Mouse (Mus musculus) gastrocnemius, postnatal 14 days (tissue): ENCODE results near the gene Crkl. TPM values are rescaled to one million over a fixed set of nuclear protein-coding genes. Genes with fewer than 3 reads are reported as not detected.
"Not testable (repeated sequence)": the region's sequence is repeated elsewhere in the genome, so short reads cannot be mapped to it uniquely, and the experiment has no call there.

ENCODE experiments used
- DNase-seq: peaks from one replicate; pipeline ENCODE4 v3.0.0; 2021; ENCODE audit warnings: mixed read lengths
- intact Hi-C: fragments of 180-260 bp; cut with DNase I; formaldehyde crosslinking; loops from one replicate; pipeline ENCODE4 v1.15.1; 2025; ENCODE audit warnings: low total_unique reads
- total RNA-seq, 2 experiments: library from RNA; stranded (reverse); gene quantifications; 2 replicates each; pipeline ENCODE4 v1.2.3; 2021

Crkl gene
- total RNA-seq, 2 experiments from 2014 or later = 21.0 to 21.2 TPM

GRCm38 (mm10) chr16:17475326-17475725, 23.5 kb downstream of the Crkl start:
- intact Hi-C loops = no loop called here

GRCm38 (mm10) chr16:17478331-17478943, 26.6 kb downstream of the Crkl start:
- intact Hi-C loops = no loop called here
- no peak for DNase-seq

More at GRCm38 (mm10) chr16:17475326-17475725, 23.5 kb downstream of the Crkl start:
- DNase-seq = no peak

GRCm38 (mm10) chr16:17481465-17481864, 29.7 kb downstream of the Crkl start:
- intact Hi-C loops = no loop called here
- no peak for DNase-seq

GRCm38 (mm10) chr16:17486505-17486904, 34.7 kb downstream of the Crkl start:
- intact Hi-C loops = no loop called here
- peak; percentile 40 for DNase-seq

- DNase-seq = no peak
- intact Hi-C loops = no loop called here
Measured at GRCm38 (mm10) chr16:17488478-17489468, 37.0 kb downstream of the Crkl start.

GRCm38 (mm10) chr16:17489469-17490111, 37.8 kb downstream of the Crkl start, which contains the start of gene Aifm3:
TSS of gene Aifm3 (plus strand) at chr16:17489611.
- intact Hi-C loops = no loop called here
- DNase-seq = no peak

GRCm38 (mm10) chr16:17491154-17491553, 39.4 kb downstream of the Crkl start:
- intact Hi-C loops = no loop called here
- DNase-seq = no peak

GRCm38 (mm10) chr16:17491896-17492561, 40.2 kb downstream of the Crkl start:
- no peak for DNase-seq
- intact Hi-C loops = no loop called here

GRCm38 (mm10) chr16:17496499-17497305, 44.9 kb downstream of the Crkl start:
- DNase-seq = peak; percentile 50
- intact Hi-C loops = no loop called here

- DNase-seq = no peak
- intact Hi-C loops = no loop called here
Measured at GRCm38 (mm10) chr16:17499249-17499883, 47.6 kb downstream of the Crkl start.

- DNase-seq = no peak
- intact Hi-C loops = no loop called here
Measured at GRCm38 (mm10) chr16:17502681-17503080, 50.9 kb downstream of the Crkl start.

GRCm38 (mm10) chr16:17507018-17507552, 55.3 kb downstream of the Crkl start:
- no peak for DNase-seq
- intact Hi-C loops = no loop called here

GRCm38 (mm10) chr16:17508031-17508430, 56.2 kb downstream of the Crkl start:
- DNase-seq, intact Hi-C loops: not testable (repeated sequence)

GRCm38 (mm10) chr16:17508546-17509239, 56.9 kb downstream of the Crkl start, which contains the start of gene Lztr1:
TSS of gene Lztr1 (plus strand) at chr16:17508688.
- intact Hi-C loops = no loop called here
- peak; percentile 90 for DNase-seq

GRCm38 (mm10) chr16:17509240-17509597, 57.4 kb downstream of the Crkl start:
- no peak for DNase-seq

GRCm38 (mm10) chr16:17510143-17510542, 58.4 kb downstream of the Crkl start:
- intact Hi-C loops = no loop called here
- DNase-seq = no peak

More at GRCm38 (mm10) chr16:17509240-17509597, 57.4 kb downstream of the Crkl start:
- intact Hi-C loops = no loop called here

- intact Hi-C loops = no loop called here
- no peak for DNase-seq
Measured at GRCm38 (mm10) chr16:17510686-17511085, 58.9 kb downstream of the Crkl start.
